Mouse (Mus musculus) kidney, adult 2 months (tissue): ENCODE results near the gene Fam208b.

Experiments
- CTCF ChIP-seq: fragments of 200-500 bp; conservative IDR thresholded peaks from 2 replicates; pipeline ENCODE4 v1.5.1; 2011; ENCODE audit warnings: low read depth, mild to moderate bottlenecking, control low read depth, low read length, moderate library complexity, mixed read lengths; ENCODE audit not compliant: insufficient read depth, insufficient read length
- POLR2A ChIP-seq: fragments of 200-500 bp; IDR thresholded peaks from one replicate; pipeline ENCODE4 v1.6.1; 2011; ENCODE audit warnings: low read depth, low read length, control low read depth

- TF ChIP-seq CTCF (no peak), POLR2A (no peak)
Measured at GRCm38 (mm10) chr13:3632551-3632950, 21.6 kb upstream of the Fam208b start.
